Mouse (Mus musculus): Measurements from ENCODE around the gene Dennd1b. TPM values are rescaled to one million over a fixed set of nuclear protein-coding genes. Genes with fewer than 3 reads are reported as not detected.
A peak's percentile ranks its signal among the peaks of the same experiment; 100 is the strongest.

Dennd1b gene
- polyA plus RNA-seq, 1 experiment from 2014 or later: 12.3 TPM

DNA sequence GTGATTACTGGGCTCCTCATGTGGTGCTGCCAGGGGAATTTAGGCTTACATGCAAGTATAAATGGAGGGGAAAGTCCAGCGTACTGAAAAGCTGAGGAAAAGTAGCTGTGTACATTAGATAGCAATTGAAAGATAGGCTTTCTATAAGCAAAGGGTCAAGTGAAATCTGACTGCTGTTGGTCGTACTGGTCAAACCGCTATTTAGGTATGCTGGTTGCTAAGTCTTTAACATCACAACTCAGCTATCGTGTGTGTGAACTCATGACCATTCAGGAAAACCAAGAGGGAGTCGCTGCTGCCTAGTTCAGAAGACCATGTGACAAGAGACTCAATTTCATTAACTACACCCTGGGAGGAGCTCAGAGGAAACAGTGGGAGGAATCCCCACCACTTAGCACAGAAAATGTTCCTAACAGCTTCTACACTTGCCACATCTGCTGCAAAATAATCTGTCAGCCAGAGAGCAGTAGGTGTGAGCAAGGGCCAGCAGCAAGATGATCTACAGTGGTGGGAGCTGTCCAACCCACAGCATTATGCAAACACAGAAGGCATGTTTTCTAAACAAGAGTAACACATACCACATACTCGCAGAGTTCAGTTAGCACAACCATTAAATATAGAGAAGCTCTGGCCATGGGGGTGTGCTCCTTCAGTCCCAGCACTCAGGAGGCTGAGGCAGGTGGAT is 25.4 kb upstream of the Dennd1b start:
- Histone ChIP-seq H3K4me1 (replicated peaks) (no peaks in the 10 kb centered on the region), H3K36me3 (no peaks in the 10 kb centered on the region), H3K9ac (replicated peaks) (no peak overlapping the region), H3K27ac (no peak overlapping the region), H3K27me3 (no peaks in the 10 kb centered on the region), H3K4me2 (no peak overlapping the region), H3K4me3 (replicated peaks) (no peak overlapping the region), H3K9me3 (no peaks in the 10 kb centered on the region)
- no peak for ATAC-seq (ENCODE audit: insufficient number of reproducible peaks, insufficient read depth, low FRiP score, low TSS enrichment, low read depth)
- 87% methylated on average over 6 of the region's 6 CpGs for WGBS

DNA sequence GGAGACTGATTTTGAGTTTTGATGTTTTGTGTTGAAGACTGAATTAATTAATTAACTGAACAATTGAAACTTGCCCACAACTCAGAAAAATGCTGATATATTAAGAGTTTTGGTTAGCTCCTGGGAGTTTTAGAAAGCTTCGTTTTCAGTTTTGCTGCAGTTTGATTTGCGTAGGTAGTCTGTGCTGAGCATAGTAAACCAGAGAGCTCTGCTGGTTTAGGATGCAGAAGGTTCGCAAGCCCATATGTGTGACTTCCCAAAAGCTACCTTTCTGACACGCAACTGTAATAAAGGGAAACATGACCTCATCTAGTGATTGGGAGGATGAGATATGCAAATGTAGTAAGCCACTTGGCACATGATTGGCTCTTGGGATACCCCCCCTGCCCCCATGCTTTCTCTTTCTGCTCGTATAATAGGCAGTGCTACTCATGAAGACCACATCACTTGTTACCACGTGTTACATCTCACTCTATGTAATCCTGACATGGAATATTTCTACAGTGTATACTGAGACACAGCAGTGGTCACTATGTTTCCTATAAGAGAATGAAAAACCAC is 23.6 kb upstream of the Dennd1b start:
- H3K27me3 ChIP-seq: no peaks in the 10 kb centered on the region
- no peak overlapping the region for H3K9ac ChIP-seq (replicated peaks)
- H3K9me3 ChIP-seq: no peaks in the 10 kb centered on the region
- no peak for ATAC-seq (ENCODE audit: insufficient number of reproducible peaks, insufficient read depth, low FRiP score, low TSS enrichment, low read depth)
- no peaks in the 10 kb centered on the region for H3K36me3 ChIP-seq
- H3K4me2 ChIP-seq: no peak overlapping the region
- WGBS: 67% methylated on average over 6 of the region's 6 CpGs
- no peaks in the 10 kb centered on the region for H3K4me1 ChIP-seq (replicated peaks)
- no peak overlapping the region for H3K27ac ChIP-seq
- H3K4me3 ChIP-seq (replicated peaks): no peak overlapping the region

DNA sequence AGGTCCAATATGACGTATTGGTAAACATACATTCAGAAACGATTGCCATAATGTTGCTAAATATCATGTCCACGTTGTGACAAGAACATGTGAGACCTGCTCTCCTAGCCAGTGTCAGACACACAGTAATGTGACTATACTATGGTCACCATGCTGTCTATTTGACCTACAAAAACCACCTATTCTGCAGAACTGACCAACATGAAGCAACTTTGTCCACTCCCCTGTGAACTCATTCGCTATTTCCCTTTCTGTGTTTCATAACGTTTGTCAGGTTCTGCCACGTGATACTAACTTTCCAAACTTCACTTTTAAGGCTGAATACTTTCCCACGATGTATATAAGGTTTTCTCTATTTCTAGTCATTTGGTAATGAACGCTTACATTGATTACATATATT is 22.8 kb upstream of the Dennd1b start:
- no peak overlapping the region for H3K4me2 ChIP-seq
- no peaks in the 10 kb centered on the region for H3K4me1 ChIP-seq (replicated peaks)
- ATAC-seq (ENCODE audit: insufficient number of reproducible peaks, insufficient read depth, low FRiP score, low TSS enrichment, low read depth): no peak
- no peak overlapping the region for H3K9ac ChIP-seq (replicated peaks)
- H3K36me3 ChIP-seq: no peaks in the 10 kb centered on the region
- no peaks in the 10 kb centered on the region for H3K9me3 ChIP-seq
- no peak overlapping the region for H3K4me3 ChIP-seq (replicated peaks)
- H3K27me3 ChIP-seq: no peaks in the 10 kb centered on the region
- WGBS: 92% methylated on average over 8 of the region's 8 CpGs
- no peak overlapping the region for H3K27ac ChIP-seq

- H3K4me1 ChIP-seq (replicated peaks): no peaks in the 10 kb centered on the region
- no peak overlapping the region for H3K27ac ChIP-seq
- H3K4me3 ChIP-seq (replicated peaks): no peak overlapping the region
- H3K4me2 ChIP-seq: no peak overlapping the region
- no peak for ATAC-seq (ENCODE audit: insufficient number of reproducible peaks, insufficient read depth, low FRiP score, low TSS enrichment, low read depth)
- no peaks in the 10 kb centered on the region for H3K27me3 ChIP-seq
- no peaks in the 10 kb centered on the region for H3K36me3 ChIP-seq
- no peaks in the 10 kb centered on the region; the same call in 1 of the 2 replicates for H3K9me3 ChIP-seq
- H3K9ac ChIP-seq (replicated peaks): no peak overlapping the region
Measured at GRCm38 (mm10) chr1:138952173-138952572, 11.1 kb upstream of the Dennd1b start.

DNA sequence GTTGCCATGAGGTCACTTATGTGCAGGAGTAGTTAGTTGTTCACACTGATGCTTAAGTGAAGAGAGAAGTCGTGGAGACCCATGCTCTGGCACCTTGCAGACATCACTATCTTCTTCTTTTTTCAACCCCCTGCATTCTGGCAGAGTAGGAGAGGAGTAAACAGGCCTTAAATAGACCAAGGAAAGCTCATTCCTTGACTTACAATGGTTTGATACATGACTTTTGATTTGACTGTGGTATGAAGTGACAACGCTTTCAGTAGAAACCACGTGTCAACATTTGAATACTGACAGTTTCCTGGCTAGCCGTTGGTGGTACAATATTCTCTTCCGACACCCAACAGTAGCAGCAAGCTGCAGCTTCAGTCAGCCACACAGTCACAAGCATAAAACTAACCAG is 8.3 kb upstream of the Dennd1b start:
- Histone ChIP-seq H3K4me1 (replicated peaks) (no peaks in the 10 kb centered on the region), H3K36me3 (no peaks in the 10 kb centered on the region)
- 87% methylated on average over 5 of the region's 5 CpGs for WGBS

GRCm38 (mm10) chr1:138955455-138955854 is 7.8 kb upstream of the Dennd1b start:
- H3K9ac ChIP-seq (replicated peaks): no peak overlapping the region
- no peaks in the 10 kb centered on the region; the same call in 1 of the 2 replicates for H3K9me3 ChIP-seq
- H3K27me3 ChIP-seq: no peaks in the 10 kb centered on the region
- H3K4me2 ChIP-seq: no peak overlapping the region
- 89% methylated on average over 4 of the region's 4 CpGs for WGBS
- H3K27ac ChIP-seq: no peak overlapping the region
- no peaks in the 10 kb centered on the region for H3K4me1 ChIP-seq (replicated peaks)
- no peaks in the 10 kb centered on the region for H3K36me3 ChIP-seq
- no peak for ATAC-seq (ENCODE audit: insufficient number of reproducible peaks, insufficient read depth, low FRiP score, low TSS enrichment, low read depth)
- H3K4me3 ChIP-seq (replicated peaks): no peak overlapping the region

More for the DNA sequence above, 8.3 kb upstream of the Dennd1b start:
- no peak for ATAC-seq (ENCODE audit: insufficient number of reproducible peaks, insufficient read depth, low FRiP score, low TSS enrichment, low read depth)
- Histone ChIP-seq H3K9ac (replicated peaks) (no peak overlapping the region), H3K4me3 (replicated peaks) (no peak overlapping the region), H3K27me3 (no peaks in the 10 kb centered on the region), H3K4me2 (no peak overlapping the region), H3K9me3 (no peaks in the 10 kb centered on the region; the same call in 1 of the 2 replicates), H3K27ac (no peak overlapping the region)

DNA sequence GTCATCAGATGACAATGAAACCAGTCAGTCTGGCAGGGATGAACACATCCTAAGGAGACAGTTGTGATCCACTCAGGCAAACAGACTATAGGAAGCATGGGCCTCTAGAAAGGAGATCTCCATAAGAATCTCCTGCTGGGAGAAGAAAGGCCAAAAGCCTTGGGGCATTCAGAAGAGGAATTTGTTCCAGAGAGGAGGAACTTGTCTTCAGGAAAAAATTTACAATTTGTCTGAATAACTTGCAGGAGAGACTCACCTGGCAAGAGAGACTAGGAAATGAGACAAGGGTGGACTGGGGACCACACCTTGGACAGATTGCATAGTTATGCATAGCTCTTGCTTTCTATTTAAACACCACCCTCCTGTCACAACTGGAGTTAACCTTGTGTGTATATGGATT is 6.7 kb upstream of the Dennd1b start:
- no peak overlapping the region for H3K4me2 ChIP-seq
- H3K9ac ChIP-seq (replicated peaks): no peak overlapping the region
- no peaks in the 10 kb centered on the region for H3K9me3 ChIP-seq
- ATAC-seq (ENCODE audit: insufficient number of reproducible peaks, insufficient read depth, low FRiP score, low TSS enrichment, low read depth): no peak
- H3K4me3 ChIP-seq (replicated peaks): no peak overlapping the region
- no peaks in the 10 kb centered on the region for H3K36me3 ChIP-seq
- H3K4me1 ChIP-seq (replicated peaks): no peaks in the 10 kb centered on the region
- no peaks in the 10 kb centered on the region for H3K27me3 ChIP-seq
- no peak overlapping the region for H3K27ac ChIP-seq

DNA sequence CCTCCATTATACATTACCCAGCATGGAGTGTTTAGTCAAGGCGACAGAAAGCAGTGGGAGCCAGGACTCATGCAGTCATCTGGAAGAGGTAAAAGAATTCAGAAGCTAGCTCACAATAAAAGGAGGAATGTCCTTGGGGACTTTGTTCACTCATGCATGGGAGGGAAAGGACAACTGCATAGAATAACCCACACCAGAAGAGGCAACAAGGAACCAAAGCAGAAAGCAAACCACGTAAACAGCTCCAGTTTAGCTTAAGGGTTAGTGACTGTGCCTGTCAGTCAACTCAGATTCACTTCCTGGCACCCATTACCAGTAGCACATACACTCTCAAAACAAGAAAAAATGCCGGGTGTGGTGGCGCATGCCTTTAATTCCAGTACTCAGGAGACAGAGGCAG is 6.1 kb upstream of the Dennd1b start:
- H3K36me3 ChIP-seq: no peaks in the 10 kb centered on the region
- no peak overlapping the region for H3K27ac ChIP-seq
- H3K9me3 ChIP-seq: no peaks in the 10 kb centered on the region
- H3K4me1 ChIP-seq (replicated peaks): no peaks in the 10 kb centered on the region
- no peak for ATAC-seq (ENCODE audit: insufficient number of reproducible peaks, insufficient read depth, low FRiP score, low TSS enrichment, low read depth)
- WGBS: 75% methylated on average over 4 of the region's 4 CpGs
- H3K4me3 ChIP-seq (replicated peaks): no peak overlapping the region
- no peaks in the 10 kb centered on the region for H3K27me3 ChIP-seq
- no peak overlapping the region for H3K9ac ChIP-seq (replicated peaks)
- no peak overlapping the region for H3K4me2 ChIP-seq

DNA sequence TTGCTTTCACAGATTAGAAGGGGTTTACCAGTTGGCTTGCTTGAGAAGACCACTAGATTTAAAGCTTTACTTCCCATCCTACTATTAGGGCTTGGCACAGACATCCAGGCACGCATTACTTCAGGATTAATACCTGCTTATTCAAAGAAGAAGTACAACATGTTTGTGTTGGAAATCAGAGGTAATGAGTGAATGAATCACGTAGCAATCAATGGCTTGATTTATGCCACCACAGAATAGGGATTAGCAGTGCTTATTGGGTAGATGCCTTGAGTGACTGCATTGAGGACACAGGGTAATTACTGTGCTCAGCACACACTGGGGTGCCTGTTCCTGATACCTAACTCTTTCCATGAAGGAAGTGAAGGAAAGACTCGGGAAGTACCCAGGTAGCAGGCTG is 4.4 kb upstream of the Dennd1b start:
- Histone ChIP-seq H3K4me1 (replicated peaks) (peaks cover 6% of the 10 kb centered on the region), H3K4me2 (no peak overlapping the region), H3K9ac (replicated peaks) (no peak overlapping the region), H3K36me3 (no peaks in the 10 kb centered on the region), H3K4me3 (replicated peaks) (no peak overlapping the region), H3K27ac (no peak overlapping the region), H3K9me3 (no peaks in the 10 kb centered on the region), H3K27me3 (no peaks in the 10 kb centered on the region)
- 78% methylated on average over 3 of the region's 3 CpGs for WGBS
- no peak for ATAC-seq (ENCODE audit: insufficient number of reproducible peaks, insufficient read depth, low FRiP score, low TSS enrichment, low read depth)

DNA sequence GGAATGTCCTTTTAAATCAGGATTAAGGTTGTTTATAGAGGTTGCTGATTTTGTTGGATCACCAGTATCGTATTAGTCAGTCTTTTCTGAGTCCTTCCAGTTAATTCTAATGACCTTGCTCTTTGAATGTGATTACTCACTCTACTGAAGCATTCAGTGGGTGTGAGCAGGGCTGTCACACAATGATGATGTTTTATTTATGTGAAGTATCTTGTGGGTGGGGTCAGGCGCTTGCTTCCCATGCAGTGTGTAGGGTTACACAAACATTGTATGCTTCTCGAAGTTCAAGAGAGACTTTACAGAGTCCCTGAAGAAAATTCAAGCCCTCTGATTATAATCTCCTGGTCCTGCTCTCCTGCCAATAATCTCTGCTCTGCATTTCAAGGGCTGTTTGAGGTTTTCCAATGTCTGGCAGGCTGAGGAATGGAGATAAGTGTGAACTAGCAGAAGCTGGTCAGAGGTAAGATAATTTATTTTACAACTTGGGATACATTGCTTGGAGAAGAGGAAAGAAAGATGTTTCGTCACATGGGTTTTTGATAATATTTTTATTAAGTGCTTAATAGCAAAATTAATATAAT is 3.2 kb upstream of the Dennd1b start:
- 76% methylated on average over 4 of the region's 4 CpGs for WGBS
- no peaks in the 10 kb centered on the region for H3K9me3 ChIP-seq
- no peak for ATAC-seq (ENCODE audit: insufficient number of reproducible peaks, insufficient read depth, low FRiP score, low TSS enrichment, low read depth)
- no peak overlapping the region for H3K4me2 ChIP-seq
- H3K27ac ChIP-seq: no peak overlapping the region
- no peak overlapping the region for H3K9ac ChIP-seq (replicated peaks)
- H3K4me1 ChIP-seq (replicated peaks): peaks cover 6% of the 10 kb centered on the region
- H3K4me3 ChIP-seq (replicated peaks): no peak overlapping the region
- no peaks in the 10 kb centered on the region for H3K27me3 ChIP-seq
- no peaks in the 10 kb centered on the region for H3K36me3 ChIP-seq

- ATAC-seq (ENCODE audit: insufficient number of reproducible peaks, insufficient read depth, low FRiP score, low TSS enrichment, low read depth): no peak
- Histone ChIP-seq H3K9ac (replicated peaks) (no peak overlapping the region), H3K4me2 (peak overlapping the region; percentile 66), H3K4me3 (replicated peaks) (peak overlapping the region; percentile 85), H3K27me3 (no peaks in the 10 kb centered on the region), H3K36me3 (no peaks in the 10 kb centered on the region), H3K27ac (no peak overlapping the region), H3K4me1 (replicated peaks) (peaks cover 18% of the 10 kb centered on the region), H3K9me3 (no peaks in the 10 kb centered on the region)
- WGBS: 54% methylated on average over 9 of the region's 9 CpGs
Measured at GRCm38 (mm10) chr1:138962266-138963101, 751 bp upstream of the Dennd1b start.

All from limb, embryonic 12.5 days (tissue).